In genomic region chr11:4134400-4134799, GRCm38 (mm10) we compare ENCODE assay signal across 8 mouse cellular contexts. TPM values are rescaled to one million over a fixed set of nuclear protein-coding genes. Genes with fewer than 3 reads are reported as not detected.
DNase-seq lines count a peak whose midpoint lies in the region; ATAC-seq and TF ChIP-seq lines count a peak whose summit lies in the region.

No protein-coding gene starts in this region.

- no peak overlapping the region for H3K9ac ChIP-seq in hindbrain, embryonic 11.5 days (ENCODE audit: low read depth, low read length)
- H3K9ac ChIP-seq in hindbrain, embryonic 14.5 days = peak overlapping the region; percentile 98; the same call in 1 of the 2 replicates
- H3K9ac ChIP-seq in midbrain, embryonic 15.5 days = peak overlapping the region; percentile 24; the same call in 1 of the 2 replicates

- no peaks in the 10 kb centered on the region for H3K9me3 ChIP-seq in hindbrain, embryonic 10.5 days
- H3K9me3 ChIP-seq in hindbrain, embryonic 11.5 days (ENCODE audit: control insufficient read depth, low read length) = no peaks in the 10 kb centered on the region
- no peaks in the 10 kb centered on the region for H3K9me3 ChIP-seq in hindbrain, embryonic 14.5 days (ENCODE audit: control insufficient read depth, low read length)
- no peaks in the 10 kb centered on the region for H3K9me3 ChIP-seq in midbrain, embryonic 15.5 days

- no peak for DNase-seq in hindbrain, embryonic 10.5 days (ENCODE audit: low spot score)
- no peak for DNase-seq in hindbrain, embryonic 11.5 days (ENCODE audit: low spot score)
- no peak for DNase-seq in hindbrain, embryonic 14.5 days (ENCODE audit: low spot score)
- DNase-seq in urinary bladder, postnatal 14 days (ENCODE audit: low spot score) = no peak
- no peak for DNase-seq in left cerebral cortex, postnatal 4 days
- DNase-seq in kidney, adult 2 months = no peak

- H3K4me3 ChIP-seq in hindbrain, embryonic 10.5 days = peak overlapping the region; percentile 92; the same call in 1 of the 2 replicates
- H3K4me3 ChIP-seq in hindbrain, embryonic 11.5 days (ENCODE audit: low read depth, low read length) = no peak overlapping the region
- H3K4me3 ChIP-seq in bone marrow macrophage, adult 2 months (ENCODE audit: insufficient read depth, low read length) = peak overlapping the region; percentile 38; the same call in 1 of the 2 replicates
- peak overlapping the region; percentile 92; the same call in 1 of the 2 replicates for H3K4me3 ChIP-seq in hindbrain, embryonic 14.5 days (replicated peaks; ENCODE audit: low read length)
- peak overlapping the region; percentile 91; the same call in 1 of the 2 replicates for H3K4me3 ChIP-seq in midbrain, embryonic 15.5 days
- H3K4me3 ChIP-seq in kidney, adult 2 months (ENCODE audit: insufficient read depth, low read depth, low read length) = no peak overlapping the region

- H3K36me3 ChIP-seq in hindbrain, embryonic 10.5 days = peaks cover 28% of the 10 kb centered on the region
- peaks cover 2% of the 10 kb centered on the region; the same call in 1 of the 2 replicates for H3K36me3 ChIP-seq in hindbrain, embryonic 11.5 days (ENCODE audit: control insufficient read depth, insufficient read depth, low read length)
- peaks cover 22% of the 10 kb centered on the region for H3K36me3 ChIP-seq in hindbrain, embryonic 14.5 days (replicated peaks; ENCODE audit: control insufficient read depth, insufficient read depth)
- H3K36me3 ChIP-seq in midbrain, embryonic 15.5 days (replicated peaks) = no peaks in the 10 kb centered on the region
- H3K36me3 ChIP-seq in kidney, adult 2 months (ENCODE audit: control insufficient read depth, insufficient read depth, low read length) = no peaks in the 10 kb centered on the region

- TF ChIP-seq CTCF in bone marrow macrophage, adult 2 months (IDR thresholded peaks at IDR 0.05; ENCODE audit: low read depth, low read length) = no peak
- no peak for TF ChIP-seq CTCF in kidney, adult 2 months (conservative IDR thresholded peaks at IDR 0.05; ENCODE audit: insufficient read depth, insufficient read length, low read depth, low read length)

- ATAC-seq in hindbrain, embryonic 11.5 days (ENCODE audit: low FRiP score) = no peak; the same call in 1 of the 2 replicates
- ATAC-seq in hindbrain, embryonic 14.5 days (ENCODE audit: low FRiP score) = no peak
- no peak for ATAC-seq in midbrain, embryonic 15.5 days (replicated peaks)

- H3K27ac ChIP-seq in hindbrain, embryonic 10.5 days = no peak overlapping the region
- no peak overlapping the region for H3K27ac ChIP-seq in hindbrain, embryonic 11.5 days (ENCODE audit: low read depth, low read length)
- no peak overlapping the region for H3K27ac ChIP-seq in bone marrow macrophage, adult 2 months (ENCODE audit: insufficient read depth, low read depth, low read length)
- 0 out of 2 replicates have a peak overlapping the region, but pooled peaks have one; percentile 92 for H3K27ac ChIP-seq in hindbrain, embryonic 14.5 days
- peak overlapping the region; percentile 94 for H3K27ac ChIP-seq in midbrain, embryonic 15.5 days
- no peak overlapping the region for H3K27ac ChIP-seq in kidney, adult 2 months (ENCODE audit: insufficient read depth, low read depth, low read length)

- intact Hi-C loops in left cerebral cortex, postnatal 4 days (cut with DNase I) = loop anchor here (2.0 kb wide), 1 partner anchor 84 kb away; the partner anchor contains the start of gene Castor1

- H3K4me1 ChIP-seq in hindbrain, embryonic 10.5 days (replicated peaks) = peaks cover 42% of the 10 kb centered on the region
- peaks cover 5% of the 10 kb centered on the region; the same call in 1 of the 2 replicates for H3K4me1 ChIP-seq in hindbrain, embryonic 11.5 days (replicated peaks; ENCODE audit: control insufficient read depth, insufficient read depth, low read length)
- 0 out of 2 replicates have a peak, but pooled peaks cover 3% of the 10 kb centered on the region for H3K4me1 ChIP-seq in bone marrow macrophage, adult 2 months (ENCODE audit: control insufficient read depth, insufficient read depth, low read length)
- H3K4me1 ChIP-seq in hindbrain, embryonic 14.5 days (replicated peaks; ENCODE audit: control insufficient read depth, insufficient read depth, low read length) = peaks cover 17% of the 10 kb centered on the region
- peaks cover 34% of the 10 kb centered on the region for H3K4me1 ChIP-seq in midbrain, embryonic 15.5 days
- peaks cover 9% of the 10 kb centered on the region for H3K4me1 ChIP-seq in kidney, adult 2 months (ENCODE audit: control insufficient read depth, insufficient read depth, low read length)

- no peaks in the 10 kb centered on the region for H3K27me3 ChIP-seq in hindbrain, embryonic 10.5 days (ENCODE audit: insufficient read depth, poor library complexity, severe bottlenecking)
- H3K27me3 ChIP-seq in hindbrain, embryonic 11.5 days (ENCODE audit: control insufficient read depth, insufficient read depth, low read length) = no peaks in the 10 kb centered on the region
- H3K27me3 ChIP-seq in hindbrain, embryonic 14.5 days (ENCODE audit: control insufficient read depth, insufficient read depth, low read length) = no peaks in the 10 kb centered on the region
- H3K27me3 ChIP-seq in midbrain, embryonic 15.5 days (replicated peaks) = no peaks in the 10 kb centered on the region
- no peaks in the 10 kb centered on the region for H3K27me3 ChIP-seq in kidney, adult 2 months (replicated peaks; ENCODE audit: control insufficient read depth, insufficient read depth, low read length)

- no peak for TF ChIP-seq POLR2A in bone marrow macrophage, adult 2 months (IDR thresholded peaks at IDR 0.05; ENCODE audit: borderline replicate concordance, low read depth, low read length)
- TF ChIP-seq POLR2A in kidney, adult 2 months (IDR thresholded peaks at IDR 0.05; ENCODE audit: low read depth, low read length) = no peak

- 56% methylated on average over 6 of the region's 6 CpGs for WGBS in hindbrain, embryonic 10.5 days
- 60% methylated on average over 6 of the region's 6 CpGs for WGBS in hindbrain, embryonic 11.5 days
- 59% methylated on average over 6 of the region's 6 CpGs for WGBS in hindbrain, embryonic 14.5 days
- 51% methylated on average over 6 of the region's 6 CpGs for WGBS in midbrain, embryonic 15.5 days
- WGBS in kidney, adult 2 months = 42% methylated on average over 6 of the region's 6 CpGs

- H3K4me2 ChIP-seq in hindbrain, embryonic 11.5 days (replicated peaks; ENCODE audit: low read depth, low read length) = no peak overlapping the region
- peak overlapping the region; percentile 85; the same call in 1 of the 2 replicates for H3K4me2 ChIP-seq in hindbrain, embryonic 14.5 days (replicated peaks)
- peak overlapping the region; percentile 89 for H3K4me2 ChIP-seq in midbrain, embryonic 15.5 days

RNA-seq across cellular contexts. Expression of gene Rnf215, which starts 0.6 kb away (rescaled TPM):
- polyA plus RNA-seq in hindbrain, embryonic 10.5 days (2016; fragmentation: Nextera tagmentation; extraction: Ambion mirVana) = 22.0 and 25.8 TPM in 2 replicates
- 24.8 and 31.8 TPM in 2 replicates for polyA plus RNA-seq in hindbrain, embryonic 11.5 days (2014; fragmentation: Nextera tagmentation; extraction: Ambion mirVana)
- 15.4 and 21.2 TPM in 2 replicates for polyA plus RNA-seq in bone marrow macrophage, adult 2 months (2012; ENCODE audit: insufficient read depth, insufficient read length, missing spikeins)
- polyA plus RNA-seq in hindbrain, embryonic 14.5 days (2014; fragmentation: Nextera tagmentation; extraction: Ambion mirVana) = 46.4 and 48.2 TPM in 2 replicates
- 55.3 and 55.4 TPM in 2 replicates for polyA plus RNA-seq in midbrain, embryonic 15.5 days (2015; fragmentation: Nextera tagmentation; extraction: Ambion mirVana)
- 10 to 100 TPM; 57.0 to 58.6 TPM for total RNA-seq in left cerebral cortex, postnatal 4 days (2021)
- polyA plus RNA-seq in kidney, adult 2 months (2012; rRNA removed) = 25.2 and 26.7 TPM in 2 replicates

RNA-seq across cellular contexts. Expression of gene Sec14l2, which starts 11.2 kb away (rescaled TPM):
- polyA plus RNA-seq in hindbrain, embryonic 10.5 days (2016; fragmentation: Nextera tagmentation; extraction: Ambion mirVana) = 2.6 and 3.0 TPM in 2 replicates
- polyA plus RNA-seq in hindbrain, embryonic 11.5 days (2014; fragmentation: Nextera tagmentation; extraction: Ambion mirVana) = 1.7 and 2.1 TPM in 2 replicates
- polyA plus RNA-seq in bone marrow macrophage, adult 2 months (2012; ENCODE audit: insufficient read depth, insufficient read length, missing spikeins) = not detected in 2 replicates
- 3.6 and 4.1 TPM in 2 replicates for polyA plus RNA-seq in hindbrain, embryonic 14.5 days (2014; fragmentation: Nextera tagmentation; extraction: Ambion mirVana)
- 4.0 TPM in 2 replicates for polyA plus RNA-seq in midbrain, embryonic 15.5 days (2015; fragmentation: Nextera tagmentation; extraction: Ambion mirVana)
- 1 to 10 TPM; 6.8 to 8.3 TPM for total RNA-seq in left cerebral cortex, postnatal 4 days (2021)
- polyA plus RNA-seq in kidney, adult 2 months (2012; rRNA removed) = 1.5 and 1.8 TPM in 2 replicates

RNA-seq across cellular contexts. Expression of gene Ccdc157, which starts 25.7 kb away (rescaled TPM):
- 7.8 and 8.5 TPM in 2 replicates for polyA plus RNA-seq in hindbrain, embryonic 10.5 days (2016; fragmentation: Nextera tagmentation; extraction: Ambion mirVana)
- polyA plus RNA-seq in hindbrain, embryonic 11.5 days (2014; fragmentation: Nextera tagmentation; extraction: Ambion mirVana) = 2.7 and 3.5 TPM in 2 replicates
- 1.8 and 2.3 TPM in 2 replicates for polyA plus RNA-seq in bone marrow macrophage, adult 2 months (2012; ENCODE audit: insufficient read depth, insufficient read length, missing spikeins)
- polyA plus RNA-seq in hindbrain, embryonic 14.5 days (2014; fragmentation: Nextera tagmentation; extraction: Ambion mirVana) = 6.3 and 7.3 TPM in 2 replicates
- 9.0 and 10.3 TPM in 2 replicates for polyA plus RNA-seq in midbrain, embryonic 15.5 days (2015; fragmentation: Nextera tagmentation; extraction: Ambion mirVana)
- total RNA-seq in left cerebral cortex, postnatal 4 days (2021) = 10 to 100 TPM; 12.1 to 13.5 TPM
- 9.6 and 12.1 TPM in 2 replicates for polyA plus RNA-seq in kidney, adult 2 months (2012; rRNA removed)

RNA-seq across cellular contexts. Expression of gene Sf3a1, which starts 25.8 kb away (rescaled TPM):
- 92.1 and 95.3 TPM in 2 replicates for polyA plus RNA-seq in hindbrain, embryonic 10.5 days (2016; fragmentation: Nextera tagmentation; extraction: Ambion mirVana)
- polyA plus RNA-seq in hindbrain, embryonic 11.5 days (2014; fragmentation: Nextera tagmentation; extraction: Ambion mirVana) = 80.7 and 81.1 TPM in 2 replicates
- polyA plus RNA-seq in bone marrow macrophage, adult 2 months (2012; ENCODE audit: insufficient read depth, insufficient read length, missing spikeins) = 21.1 and 23.1 TPM in 2 replicates
- 49.3 and 54.7 TPM in 2 replicates for polyA plus RNA-seq in hindbrain, embryonic 14.5 days (2014; fragmentation: Nextera tagmentation; extraction: Ambion mirVana)
- 53.7 and 57.5 TPM in 2 replicates for polyA plus RNA-seq in midbrain, embryonic 15.5 days (2015; fragmentation: Nextera tagmentation; extraction: Ambion mirVana)
- total RNA-seq in left cerebral cortex, postnatal 4 days (2021) = 10 to 100 TPM; 75.5 to 93.4 TPM
- 21.0 and 21.1 TPM in 2 replicates for polyA plus RNA-seq in kidney, adult 2 months (2012; rRNA removed)

RNA-seq across cellular contexts. Expression of gene Mtfp1, which starts 39.2 kb away (rescaled TPM):
- 8.7 and 9.9 TPM in 2 replicates for polyA plus RNA-seq in hindbrain, embryonic 10.5 days (2016; fragmentation: Nextera tagmentation; extraction: Ambion mirVana)
- 5.7 and 6.2 TPM in 2 replicates for polyA plus RNA-seq in hindbrain, embryonic 11.5 days (2014; fragmentation: Nextera tagmentation; extraction: Ambion mirVana)
- 0.76 and 0.78 TPM in 2 replicates for polyA plus RNA-seq in bone marrow macrophage, adult 2 months (2012; ENCODE audit: insufficient read depth, insufficient read length, missing spikeins)
- polyA plus RNA-seq in hindbrain, embryonic 14.5 days (2014; fragmentation: Nextera tagmentation; extraction: Ambion mirVana) = 9.3 and 10.6 TPM in 2 replicates
- 9.3 and 12.8 TPM in 2 replicates for polyA plus RNA-seq in midbrain, embryonic 15.5 days (2015; fragmentation: Nextera tagmentation; extraction: Ambion mirVana)
- 10 to 100 TPM; 15.3 to 16.3 TPM for total RNA-seq in left cerebral cortex, postnatal 4 days (2021)
- 30.1 and 31.2 TPM in 2 replicates for polyA plus RNA-seq in kidney, adult 2 months (2012; rRNA removed)

Comparison
In these comparisons a context has a peak if more than half of its experiments do, and no peak if none do; other contexts are left out.
1. H3K27ac ChIP-seq: peak in hindbrain, embryonic 14.5 days (single experiment) and midbrain, embryonic 15.5 days (single experiment); none in hindbrain, embryonic 10.5 days (single experiment), hindbrain, embryonic 11.5 days (single experiment), bone marrow macrophage, adult 2 months (single experiment) and kidney, adult 2 months (single experiment).
2. H3K4me3 ChIP-seq: peak in hindbrain, embryonic 10.5 days (single experiment), bone marrow macrophage, adult 2 months (single experiment), hindbrain, embryonic 14.5 days (single experiment) and midbrain, embryonic 15.5 days (single experiment); none in hindbrain, embryonic 11.5 days (single experiment) and kidney, adult 2 months (single experiment).